Mouse (Mus musculus) midbrain, postnatal 0 days (tissue): Measurements from ENCODE around the gene Evc2. TPM values are rescaled to one million over a fixed set of nuclear protein-coding genes. Genes with fewer than 3 reads are reported as not detected.

Experiments used
- ATAC-seq: fragments of 200-750 bp; cut with Nextera tagmentation; 2 replicates; pipeline ENCODE4 v1.8.0; 2017; ENCODE audit warnings: moderate number of reproducible peaks, mild to moderate bottlenecking, moderate TSS enrichment, moderate library complexity; ENCODE audit not compliant: low FRiP score
- DNase-seq: peaks from one replicate; pipeline ENCODE4 v3.0.0-alpha.2; 2015; ENCODE audit warnings: low spot score
- H3K27ac ChIP-seq: fragments of 300-500 bp; sonication (generic); 2 replicates; pipeline ENCODE4 v1.5.1; 2014; ENCODE audit warnings: low read depth, mild to moderate bottlenecking, low read length, mixed read lengths
- H3K27me3 ChIP-seq: fragments of 300-500 bp; sonication (generic); 2 replicates; pipeline ENCODE4 v1.6.1; 2014; ENCODE audit warnings: low read length, control low read depth, mixed read lengths; ENCODE audit not compliant: insufficient read depth
- H3K36me3 ChIP-seq: fragments of 300-500 bp; sonication (generic); 2 replicates; pipeline ENCODE4 v1.6.1; 2014; ENCODE audit warnings: low read length, control low read depth, mixed read lengths; ENCODE audit not compliant: insufficient read depth
- H3K4me1 ChIP-seq: fragments of 300-500 bp; sonication (generic); 2 replicates; pipeline ENCODE4 v1.6.1; 2014; ENCODE audit warnings: mild to moderate bottlenecking, control low read depth, antibody characterized with exemption, low read length, mixed read lengths; ENCODE audit not compliant: insufficient read depth
- H3K4me2 ChIP-seq: fragments of 300-500 bp; sonication (generic); 2 replicates; pipeline ENCODE4 v1.6.1; 2014; ENCODE audit warnings: low read depth, mild to moderate bottlenecking, low read length, mixed read lengths; ENCODE audit not compliant: poor library complexity, severe bottlenecking
- H3K4me3 ChIP-seq: fragments of 300-500 bp; sonication (generic); 2 replicates; pipeline ENCODE4 v1.5.1; 2014; ENCODE audit warnings: low read depth, mild to moderate bottlenecking, low read length, moderate library complexity
- H3K9ac ChIP-seq: fragments of 300-500 bp; sonication (generic); replicated peaks from 2 replicates; pipeline ENCODE4 v1.6.1; 2014; ENCODE audit warnings: mild to moderate bottlenecking, low read length, moderate library complexity, mixed read lengths; ENCODE audit not compliant: poor library complexity, severe bottlenecking
- H3K9me3 ChIP-seq: fragments of 300-500 bp; sonication (generic); 2 replicates; pipeline ENCODE4 v1.6.1; 2016; ENCODE audit warnings: low read length, control low read depth
- CTCF ChIP-seq: IDR thresholded peaks from 2 replicates; pipeline ENCODE4 v1.5.1; 2016; ENCODE audit warnings: antibody characterized with exemption, mild to moderate bottlenecking
- WGBS: fragments of 180-500 bp; shearing (Covaris S2); extraction: QIAGEN DNeasy Blood & Tissue Kit; methylation state at CpG from one replicate; pipeline ENCODE4 v1.1.7; 2014; 5-methylcytosine and 5-hydroxymethylcytosine counted together
- polyA plus RNA-seq: library from polyadenylated mRNA; unstranded; fragments of >200 nt; fragmentation: Nextera tagmentation; extraction: Ambion mirVana; gene quantifications from 2 replicates; pipeline ENCODE4 v1.2.1, GENCODE M21; 2015
- total RNA-seq: library from RNA; depleted of rRNA; stranded (reverse); fragments of >200 nt; gene quantifications from 2 replicates; pipeline ENCODE4 v1.2.3, GENCODE M21; 2014; rRNA removed

Evc2 gene
- total and polyA plus RNA-seq, 2 experiments from 2014 or later, result 3.6 to 4.2 TPM

- H3K4me2 ChIP-seq, result no peak overlapping the region
- no peak overlapping the region for H3K4me3 ChIP-seq
- TF ChIP-seq CTCF, result no peak
- DNase-seq, result no peak
- no peak for ATAC-seq
- H3K36me3 ChIP-seq, result 0 out of 2 replicates have a peak, but pooled peaks cover 3% of the 10 kb centered on the region
- H3K4me1 ChIP-seq, result no peaks in the 10 kb centered on the region
- H3K27ac ChIP-seq, result no peak overlapping the region
- H3K27me3 ChIP-seq, result no peaks in the 10 kb centered on the region
- 84% methylated on average over 10 of the region's 10 CpGs for WGBS
- H3K9ac ChIP-seq, result no peak overlapping the region
- H3K9me3 ChIP-seq, result no peaks in the 10 kb centered on the region
These were observed 127.2 kb downstream of the Evc2 start for GRCm38 (mm10) chr5:37465461-37465860.

DNA sequence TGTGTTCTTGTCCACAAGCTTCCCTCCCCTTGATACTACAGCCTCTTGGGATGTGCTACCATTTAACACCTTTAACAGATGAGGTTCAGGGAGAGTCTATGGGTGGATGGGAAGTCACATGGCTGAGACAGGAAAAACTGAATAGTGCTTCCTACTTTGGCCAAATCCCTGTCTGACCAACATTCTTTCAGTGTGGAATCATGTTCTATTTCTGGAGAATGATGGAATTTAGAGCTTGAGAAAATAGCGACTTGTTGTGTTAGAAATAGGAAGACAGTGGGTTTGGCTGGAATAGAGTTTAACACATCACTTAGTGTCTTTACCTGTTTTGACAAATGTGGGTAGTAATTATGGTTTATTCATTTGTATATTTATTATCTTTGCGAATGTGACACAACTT, 129.3 kb downstream of the Evc2 start:
- no peak for TF ChIP-seq CTCF
- Histone ChIP-seq H3K4me3 (no peak overlapping the region), H3K4me1 (no peaks in the 10 kb centered on the region), H3K27me3 (no peaks in the 10 kb centered on the region), H3K27ac (no peak overlapping the region), H3K9me3 (no peaks in the 10 kb centered on the region), H3K4me2 (no peak overlapping the region), H3K36me3 (no peaks in the 10 kb centered on the region), H3K9ac (no peak overlapping the region)
- no peak for ATAC-seq
- no peak for DNase-seq
- 90% methylated on average over 2 of the region's 2 CpGs for WGBS

GRCm38 (mm10) chr5:37469031-37469430, 130.7 kb downstream of the Evc2 start:
- 62% methylated on average over 5 of the region's 5 CpGs for WGBS
- ATAC-seq (no peak), DNase-seq (no peak)

DNA sequence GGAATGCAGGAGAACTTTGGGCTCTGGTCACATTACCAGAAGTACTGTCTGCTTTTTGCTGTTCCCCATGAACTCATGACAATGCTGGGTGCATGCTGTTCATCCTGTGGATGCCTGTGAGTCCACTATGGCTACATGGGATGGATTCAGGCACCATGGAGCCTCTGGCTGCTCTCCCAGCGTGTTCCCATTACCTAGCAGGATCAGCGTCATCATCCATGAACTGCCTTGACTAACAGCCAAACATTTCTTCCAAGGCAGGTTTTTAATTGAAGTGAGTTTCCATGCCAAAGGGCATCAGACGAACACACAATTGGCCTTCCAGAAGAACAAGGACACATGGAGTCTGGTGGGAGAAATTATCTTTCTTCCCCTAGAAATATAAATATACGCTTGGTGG, 133.3 kb downstream of the Evc2 start:
- no peaks in the 10 kb centered on the region for H3K36me3 ChIP-seq
- no peak overlapping the region for H3K4me2 ChIP-seq
- DNase-seq (peak; percentile 55), ATAC-seq (no peak)
- 80% methylated on average over 4 of the region's 4 CpGs for WGBS
- no peak overlapping the region for H3K4me3 ChIP-seq
- H3K9ac ChIP-seq, result no peak overlapping the region
- H3K27ac ChIP-seq, result no peak overlapping the region
- no peaks in the 10 kb centered on the region for H3K9me3 ChIP-seq
- H3K4me1 ChIP-seq, result no peaks in the 10 kb centered on the region
- no peaks in the 10 kb centered on the region for H3K27me3 ChIP-seq
- no peak for TF ChIP-seq CTCF

More at GRCm38 (mm10) chr5:37469031-37469430, 130.7 kb downstream of the Evc2 start:
- no peak overlapping the region for H3K9ac ChIP-seq
- no peaks in the 10 kb centered on the region for H3K27me3 ChIP-seq
- H3K9me3 ChIP-seq, result no peaks in the 10 kb centered on the region
- TF ChIP-seq CTCF, result no peak
- no peak overlapping the region for H3K4me3 ChIP-seq
- H3K36me3 ChIP-seq, result no peaks in the 10 kb centered on the region
- H3K27ac ChIP-seq, result no peak overlapping the region
- H3K4me2 ChIP-seq, result no peak overlapping the region
- H3K4me1 ChIP-seq, result no peaks in the 10 kb centered on the region

DNA sequence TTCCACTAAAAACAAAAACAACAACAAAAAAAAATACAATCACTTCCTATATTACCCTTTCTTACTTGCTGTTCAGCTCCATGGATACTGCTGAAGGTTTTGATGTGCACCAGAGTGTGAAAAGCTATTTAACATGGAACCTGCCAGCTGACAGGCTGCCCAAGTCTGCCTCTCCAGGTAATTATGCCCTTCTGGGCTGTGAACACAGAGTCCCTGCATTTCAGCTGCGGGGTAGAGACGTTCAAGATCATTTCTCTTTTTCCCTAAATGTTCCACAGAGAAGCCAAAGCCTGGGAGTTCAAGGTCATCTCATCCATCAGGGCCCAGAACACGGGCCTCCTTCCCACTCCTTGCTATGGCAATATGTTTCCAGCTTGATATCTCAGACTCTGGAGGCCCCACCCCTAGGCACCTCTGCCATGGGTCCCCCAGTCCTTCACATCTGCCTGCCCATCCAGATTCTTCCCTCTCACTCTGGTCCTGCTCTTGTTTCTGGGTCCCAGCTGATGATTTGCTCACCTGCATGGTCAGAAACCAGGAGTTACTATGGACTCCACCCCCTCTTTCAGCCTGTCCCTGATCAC, 133.8 kb downstream of the Evc2 start:
- no peaks in the 10 kb centered on the region for H3K36me3 ChIP-seq
- ATAC-seq (no peak), DNase-seq (peak; percentile 47)
- no peaks in the 10 kb centered on the region for H3K9me3 ChIP-seq
- WGBS, result 67% methylated on average over 3 of the region's 3 CpGs
- H3K27ac ChIP-seq, result no peak overlapping the region
- no peak overlapping the region for H3K4me3 ChIP-seq
- H3K9ac ChIP-seq, result no peak overlapping the region
- no peaks in the 10 kb centered on the region for H3K4me1 ChIP-seq
- TF ChIP-seq CTCF, result no peak
- no peak overlapping the region for H3K4me2 ChIP-seq
- no peaks in the 10 kb centered on the region for H3K27me3 ChIP-seq

Other genes starting within 250 kb of the Evc2 start
- 954 and 1,050 TPM in 2 replicates for gene Crmp1, start 96.6 kb upstream of the Evc2 start, total RNA-seq
- 851 and 872 TPM in 2 replicates for gene Crmp1, start 96.6 kb upstream of the Evc2 start, polyA plus RNA-seq
- 8.2 and 8.3 TPM in 2 replicates for gene Evc, start 1.6 kb upstream of the Evc2 start, total RNA-seq
- gene Evc, start 1.6 kb upstream of the Evc2 start, polyA plus RNA-seq, result 2.7 and 2.8 TPM in 2 replicates